ENCODE assay signal across 30 mouse cellular contexts in the genomic region with DNA sequence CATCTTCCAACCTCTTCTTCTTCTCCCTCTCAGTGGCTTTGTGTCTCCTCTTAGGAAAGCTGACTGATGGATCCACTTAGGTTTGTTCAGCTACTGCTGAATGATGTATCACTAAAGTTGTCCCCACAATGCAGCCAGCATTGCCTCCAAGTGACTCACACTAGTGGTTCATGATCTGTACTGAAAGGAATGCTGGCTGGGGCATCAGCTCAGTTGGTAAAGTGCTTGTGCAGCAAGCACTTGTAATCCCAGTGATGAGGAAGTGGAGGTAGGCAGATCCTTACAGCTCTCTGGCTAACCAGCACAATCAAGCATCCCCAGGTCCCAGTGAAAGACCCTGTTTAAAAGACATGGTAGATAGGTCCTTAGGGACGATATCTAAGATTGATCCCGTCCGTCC.
A peak's percentile ranks its signal among the peaks of the same experiment; 100 is the strongest.
DNase-seq lines count a peak whose midpoint lies in the region; ATAC-seq and TF ChIP-seq lines count a peak whose summit lies in the region.
"Had no signal": no experiment of that assay in that cellular context is flagged by ENCODE, and none has a peak within 500 bp of the region (broad histone marks: within the 10 kb centered on the region; RNA-seq: fewer than 3 reads in every experiment).

No protein-coding gene starts in this region.

- no peak overlapping the region for H3K4me2 ChIP-seq in heart, embryonic 15.5 days
- H3K4me2 ChIP-seq in stomach, postnatal 0 days (replicated peaks; ENCODE audit: low read depth), result no peak overlapping the region
- H3K4me2 ChIP-seq in forebrain, embryonic 15.5 days (replicated peaks), result no peak overlapping the region
- H3K4me2 ChIP-seq: embryonic facial prominence, embryonic 13.5 days; hindbrain, embryonic 14.5 days; liver, embryonic 15.5 days; midbrain, embryonic 15.5 days; neural tube, embryonic 13.5 days; stomach, embryonic 15.5 days had no signal

- H3K27me3 ChIP-seq in heart, embryonic 15.5 days, result no peaks in the 10 kb centered on the region
- H3K27me3 ChIP-seq in stomach, postnatal 0 days (ENCODE audit: control insufficient read depth, insufficient read depth, low read length), result no peaks in the 10 kb centered on the region
- H3K27me3 ChIP-seq in forebrain, embryonic 15.5 days, result no peaks in the 10 kb centered on the region
- H3K27me3 ChIP-seq: embryonic facial prominence, embryonic 13.5 days; liver, embryonic 15.5 days; midbrain, embryonic 15.5 days; neural tube, embryonic 13.5 days; stomach, embryonic 15.5 days had no signal

- H3K9ac ChIP-seq in heart, embryonic 15.5 days, result no peak overlapping the region
- no peak overlapping the region for H3K9ac ChIP-seq in stomach, postnatal 0 days (ENCODE audit: low read length)
- no peak overlapping the region for H3K9ac ChIP-seq in forebrain, embryonic 15.5 days (replicated peaks)
- H3K9ac ChIP-seq: embryonic facial prominence, embryonic 13.5 days; hindbrain, embryonic 14.5 days; liver, embryonic 15.5 days; midbrain, embryonic 15.5 days; neural tube, embryonic 13.5 days; stomach, embryonic 15.5 days had no signal

- 0 out of 2 replicates have a peak, but pooled peaks have one; percentile 66 for ATAC-seq in heart, embryonic 15.5 days (replicated peaks; ENCODE audit: insufficient number of reproducible peaks, insufficient read depth, low FRiP score, low read depth)
- ATAC-seq in stomach, postnatal 0 days (ENCODE audit: low FRiP score, low TSS enrichment), result 0 out of 2 replicates have a peak, but pooled peaks have one; percentile 21
- no peak for ATAC-seq in forebrain, embryonic 15.5 days (replicated peaks)
- ATAC-seq: CD4-positive, CD25-positive, alpha-beta regulatory T cell, adult 4 months; forebrain, embryonic 14.5 days; inflammation-experienced regulatory T-cells, adult 6 months; midbrain, embryonic 15.5 days had no signal

- 83% methylated on average over 3 of the region's 3 CpGs for WGBS in heart, embryonic 15.5 days
- 91% methylated on average over 3 of the region's 3 CpGs for WGBS in stomach, postnatal 0 days
- 95% methylated on average over 3 of the region's 3 CpGs for WGBS in forebrain, embryonic 15.5 days

- DNase-seq in adrenal gland, adult (ENCODE audit: inconsistent age in 2 of 2, low spot score in 1 of 2), result peak; percentile 50 to 69
- no peak for DNase-seq in adrenal gland, postnatal 25 days
- DNase-seq in heart, postnatal 25 days (ENCODE audit: low spot score), result no peak
- DNase-seq in lung, postnatal 25 days (ENCODE audit: low spot score), result peak; percentile 7
- no peak for DNase-seq in lung, postnatal 14 days
- no peak for DNase-seq in stomach, postnatal 0 days (ENCODE audit: low spot score)
- DNase-seq: cerebellum, adult 8-10 months; cerebellum, postnatal 36 days; embryo, embryonic 11 days; gastrocnemius, postnatal 14 days; heart, adult 11 months; heart, postnatal 36 days; kidney, adult 18-20 months; liver; retina, postnatal 1 day; thymus, adult 18-20 months; thymus, postnatal 36 days had no signal

- no peaks in the 10 kb centered on the region for H3K9me3 ChIP-seq in heart, embryonic 15.5 days (replicated peaks)
- no peaks in the 10 kb centered on the region for H3K9me3 ChIP-seq in stomach, postnatal 0 days (ENCODE audit: control insufficient read depth, low read length)
- H3K9me3 ChIP-seq in forebrain, embryonic 15.5 days, result no peaks in the 10 kb centered on the region
- H3K9me3 ChIP-seq: limb, embryonic 10.5 days; midbrain, embryonic 15.5 days; stomach, embryonic 15.5 days had no signal

- peak overlapping the region; percentile 2; the same call in 1 of the 2 replicates for H3K27ac ChIP-seq in heart, embryonic 15.5 days
- no peak overlapping the region for H3K27ac ChIP-seq in stomach, postnatal 0 days (replicated peaks)
- H3K27ac ChIP-seq in forebrain, embryonic 15.5 days (replicated peaks), result no peak overlapping the region
- H3K27ac ChIP-seq: embryonic facial prominence, embryonic 13.5 days; hindbrain, embryonic 14.5 days; limb, embryonic 10.5 days; liver, embryonic 15.5 days; macrophage; midbrain, embryonic 15.5 days; neural tube, embryonic 13.5 days; stomach, embryonic 15.5 days had no signal

- H3K4me3 ChIP-seq in heart, embryonic 15.5 days, result no peak overlapping the region
- no peak overlapping the region for H3K4me3 ChIP-seq in stomach, postnatal 0 days (ENCODE audit: low read depth, low read length)
- no peak overlapping the region for H3K4me3 ChIP-seq in forebrain, embryonic 15.5 days
- H3K4me3 ChIP-seq: embryonic facial prominence, embryonic 13.5 days; limb, embryonic 10.5 days; liver, embryonic 15.5 days; midbrain, embryonic 15.5 days; neural tube, embryonic 13.5 days; stomach, embryonic 15.5 days had no signal

- peaks cover 44% of the 10 kb centered on the region for H3K36me3 ChIP-seq in heart, embryonic 15.5 days
- no peaks in the 10 kb centered on the region for H3K36me3 ChIP-seq in stomach, postnatal 0 days (ENCODE audit: control insufficient read depth, insufficient read depth, low read length)
- peaks cover 6% of the 10 kb centered on the region; the same call in 1 of the 2 replicates for H3K36me3 ChIP-seq in forebrain, embryonic 15.5 days
- H3K36me3 ChIP-seq: liver, embryonic 15.5 days; stomach, embryonic 15.5 days had no signal

- intact Hi-C loops in heart, postnatal 25 days (cut with DNase I), result no loop called here

- no peak for TF ChIP-seq CTCF in stomach, postnatal 0 days (IDR thresholded peaks at IDR 0.05; ENCODE audit: low read depth)

- H3K4me1 ChIP-seq in heart, embryonic 15.5 days (replicated peaks), result no peaks in the 10 kb centered on the region
- no peaks in the 10 kb centered on the region for H3K4me1 ChIP-seq in stomach, postnatal 0 days (replicated peaks; ENCODE audit: control insufficient read depth, insufficient read depth)
- peaks cover 1% of the 10 kb centered on the region; the same call in 1 of the 2 replicates for H3K4me1 ChIP-seq in forebrain, embryonic 15.5 days
- H3K4me1 ChIP-seq: embryonic facial prominence, embryonic 13.5 days; limb, embryonic 10.5 days; midbrain, embryonic 15.5 days; neural tube, embryonic 13.5 days; stomach, embryonic 15.5 days had no signal

- TF ChIP-seq EP300 in stomach, postnatal 0 days (optimal IDR thresholded peaks at IDR 0.05), result no peak

Comparison
In these comparisons a context has a peak if more than half of its experiments do, and no peak if none do; other contexts are left out.
1. DNase-seq: peak in adrenal gland, adult (2 of 2) and lung, postnatal 25 days (single experiment); none in adrenal gland, postnatal 25 days (single experiment), heart, postnatal 25 days (single experiment), lung, postnatal 14 days (single experiment) and stomach, postnatal 0 days (single experiment).